Mouse (Mus musculus) intestine, embryonic 14.5 days (tissue): ENCODE results near the gene Pibf1. TPM values are rescaled to one million over a fixed set of nuclear protein-coding genes. Genes with fewer than 3 reads are reported as not detected.

Source experiments
- ATAC-seq: fragments of 200-750 bp; cut with Nextera tagmentation; replicated peaks from 2 replicates; pipeline ENCODE4 v1.8.0; 2017; ENCODE audit warnings: low read depth, moderate number of reproducible peaks, moderate TSS enrichment, moderate library complexity; ENCODE audit not compliant: low FRiP score, low TSS enrichment
- DNase-seq: peaks from one replicate; pipeline ENCODE4 v3.0.0-alpha.2; 2018; ENCODE audit warnings: low spot score
- H3K27ac ChIP-seq: fragments of 300-500 bp; sonication (generic); 2 replicates; pipeline ENCODE4 v1.5.1; 2014; ENCODE audit warnings: low read depth, mild to moderate bottlenecking, control low read depth
- H3K27me3 ChIP-seq: fragments of 300-500 bp; sonication (generic); replicated peaks from 2 replicates; pipeline ENCODE4 v1.6.1; 2014; ENCODE audit warnings: low read length, control low read depth; ENCODE audit not compliant: control insufficient read depth, insufficient read depth
- H3K36me3 ChIP-seq: fragments of 300-500 bp; sonication (generic); 2 replicates; pipeline ENCODE4 v1.6.1; 2014; ENCODE audit warnings: low read length, control low read depth; ENCODE audit not compliant: control insufficient read depth, insufficient read depth
- H3K4me1 ChIP-seq: fragments of 300-500 bp; sonication (generic); replicated peaks from 2 replicates; pipeline ENCODE4 v1.6.1; 2014; ENCODE audit warnings: low read length, control low read depth, mixed read lengths; ENCODE audit not compliant: control insufficient read depth, insufficient read depth
- H3K4me2 ChIP-seq: fragments of 300-500 bp; sonication (generic); 2 replicates; pipeline ENCODE4 v1.6.1; 2014; ENCODE audit warnings: low read length
- H3K4me3 ChIP-seq: fragments of 300-500 bp; sonication (generic); 2 replicates; pipeline ENCODE4 v1.5.1; 2014; ENCODE audit warnings: low read depth, low read length, control low read depth, mixed read lengths
- H3K9ac ChIP-seq: fragments of 300-500 bp; sonication (generic); 2 replicates; pipeline ENCODE4 v1.6.1; 2014; ENCODE audit warnings: mild to moderate bottlenecking, low read length
- H3K9me3 ChIP-seq: fragments of 300-500 bp; sonication (generic); 2 replicates; pipeline ENCODE4 v1.6.1; 2016; ENCODE audit warnings: low read length, control low read depth; ENCODE audit not compliant: control insufficient read depth
- WGBS: fragments of 180-500 bp; shearing (Covaris S2); extraction: QIAGEN DNeasy Blood & Tissue Kit; methylation state at CpG from one replicate; pipeline ENCODE4 v1.1.7; 2014; 5-methylcytosine and 5-hydroxymethylcytosine counted together
- polyA plus RNA-seq: library from polyadenylated mRNA; unstranded; fragments of >200 nt; fragmentation: Nextera tagmentation; extraction: Ambion mirVana; gene quantifications from 2 replicates; pipeline ENCODE4 v1.2.1, GENCODE M21; 2014

The Pibf1 gene
- polyA plus RNA-seq, 1 experiment from 2014 or later, result 17.7 TPM

GRCm38 (mm10) chr14:99104542-99105123 is 5.4 kb downstream of the Pibf1 start:
- H3K4me1 ChIP-seq, result no peaks in the 10 kb centered on the region; the same call in 1 of the 2 replicates
- H3K9ac ChIP-seq, result no peak overlapping the region
- H3K4me3 ChIP-seq, result no peak overlapping the region
- WGBS, result 90% methylated on average over 6 of the region's 6 CpGs
- DNase-seq (no peak), ATAC-seq (no peak)
- peaks cover 69% of the 10 kb centered on the region for H3K36me3 ChIP-seq
- no peak overlapping the region for H3K4me2 ChIP-seq
- H3K9me3 ChIP-seq, result no peaks in the 10 kb centered on the region
- H3K27ac ChIP-seq, result no peak overlapping the region
- no peaks in the 10 kb centered on the region for H3K27me3 ChIP-seq

- 87% methylated on average over 2 of the region's 2 CpGs for WGBS
- peaks cover 75% of the 10 kb centered on the region for H3K36me3 ChIP-seq
Observed at GRCm38 (mm10) chr14:99106671-99107070, 7.4 kb downstream of the Pibf1 start.

DNA sequence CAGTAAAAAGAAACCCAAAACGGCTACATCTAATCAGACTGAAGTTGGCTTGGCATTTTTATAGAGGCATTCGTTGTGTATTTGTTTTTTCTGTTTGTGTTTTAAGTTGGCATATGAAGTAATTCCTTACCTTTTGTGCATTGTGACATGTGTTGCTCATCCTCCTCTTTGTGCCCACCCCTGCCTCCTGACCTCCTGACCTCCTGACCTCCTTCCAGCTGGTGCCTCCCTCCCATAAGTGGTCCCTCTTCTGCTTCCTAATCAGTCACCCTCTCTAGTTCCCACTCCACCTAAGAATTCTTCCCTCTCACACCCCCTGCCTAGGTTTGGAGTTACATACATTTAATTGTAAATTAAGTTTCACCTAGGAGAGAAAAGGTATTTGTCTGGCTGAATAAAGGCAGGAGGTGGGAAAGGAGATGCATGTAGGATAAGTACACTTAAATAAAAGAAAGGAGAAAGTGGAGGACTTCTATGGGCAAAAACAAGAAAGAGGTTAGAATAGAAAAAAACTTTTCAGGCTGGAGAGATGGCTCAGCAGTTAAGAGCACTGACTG is 8.5 kb downstream of the Pibf1 start:
- H3K4me3 ChIP-seq, result no peak overlapping the region
- H3K4me1 ChIP-seq, result no peaks in the 10 kb centered on the region
- H3K4me2 ChIP-seq, result no peak overlapping the region
- no peak for ATAC-seq
- WGBS, result 80% methylated on average over 2 of the region's 2 CpGs
- H3K9me3 ChIP-seq, result no peaks in the 10 kb centered on the region
- H3K9ac ChIP-seq, result no peak overlapping the region
- H3K27ac ChIP-seq, result no peak overlapping the region
- H3K27me3 ChIP-seq, result no peaks in the 10 kb centered on the region
- DNase-seq, result no peak
- H3K36me3 ChIP-seq, result peaks cover 73% of the 10 kb centered on the region

More at GRCm38 (mm10) chr14:99106671-99107070, 7.4 kb downstream of the Pibf1 start:
- Histone ChIP-seq H3K27ac (no peak overlapping the region), H3K9me3 (no peaks in the 10 kb centered on the region), H3K4me1 (no peaks in the 10 kb centered on the region), H3K27me3 (no peaks in the 10 kb centered on the region), H3K4me3 (no peak overlapping the region), H3K4me2 (no peak overlapping the region), H3K9ac (no peak overlapping the region)
- ATAC-seq (no peak), DNase-seq (no peak)

DNA sequence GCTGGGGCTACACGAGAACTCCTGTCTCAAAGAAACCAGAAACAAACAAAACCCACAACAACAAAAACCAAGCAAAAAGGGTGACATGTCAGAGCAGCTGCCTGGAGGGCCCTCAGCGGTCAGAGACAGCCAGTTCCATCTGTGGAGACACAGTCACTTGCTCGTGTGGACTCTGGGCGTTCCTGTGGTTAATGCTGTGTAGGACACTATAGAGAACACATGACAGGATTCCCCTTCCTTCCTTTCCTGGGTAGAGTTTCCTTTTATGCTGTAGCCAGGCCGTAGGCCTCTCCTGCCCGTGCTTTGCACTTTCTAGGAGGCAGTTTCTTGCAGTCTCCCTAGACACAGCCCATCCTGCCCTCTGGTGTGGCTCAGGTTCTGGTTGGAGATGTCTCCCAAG is 9.5 kb downstream of the Pibf1 start:
- WGBS, result 84% methylated on average over 6 of the region's 6 CpGs
- H3K27ac ChIP-seq, result no peak overlapping the region
- peaks cover 75% of the 10 kb centered on the region for H3K36me3 ChIP-seq

DNA sequence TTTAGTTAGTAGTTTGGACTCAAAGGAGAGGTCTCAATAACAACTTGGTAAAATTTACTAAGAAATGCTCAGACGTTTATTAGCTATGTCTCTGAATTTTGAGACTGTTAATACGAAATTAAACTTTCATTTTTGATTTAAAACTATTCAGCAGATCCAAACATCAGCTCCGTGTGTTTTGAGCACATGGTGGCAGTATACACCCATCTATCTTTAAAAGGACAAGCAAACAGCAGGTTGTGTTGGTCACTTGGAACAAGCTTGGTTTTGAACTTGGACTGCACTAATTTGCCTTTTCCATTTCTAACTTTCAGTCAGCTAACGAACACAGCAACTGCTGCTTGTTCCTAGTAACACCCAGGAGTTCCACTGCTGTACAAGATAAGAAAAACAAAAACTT is 18.4 kb downstream of the Pibf1 start:
- Histone ChIP-seq H3K9ac (no peak overlapping the region), H3K27me3 (no peaks in the 10 kb centered on the region), H3K4me1 (no peaks in the 10 kb centered on the region), H3K9me3 (no peaks in the 10 kb centered on the region), H3K4me3 (no peak overlapping the region), H3K36me3 (peaks cover 43% of the 10 kb centered on the region), H3K27ac (no peak overlapping the region), H3K4me2 (no peak overlapping the region)
- ATAC-seq, result no peak
- WGBS, result 78% methylated on average over 4 of the region's 4 CpGs
- no peak for DNase-seq

More for the DNA sequence above, 9.5 kb downstream of the Pibf1 start:
- Histone ChIP-seq H3K4me2 (no peak overlapping the region), H3K27me3 (no peaks in the 10 kb centered on the region), H3K9ac (no peak overlapping the region), H3K4me1 (no peaks in the 10 kb centered on the region), H3K9me3 (no peaks in the 10 kb centered on the region), H3K4me3 (no peak overlapping the region)
- ATAC-seq (no peak), DNase-seq (no peak)

- ATAC-seq, result no peak
- 85% methylated on average over 11 of the region's 11 CpGs for WGBS
- Histone ChIP-seq H3K36me3 (peaks cover 14% of the 10 kb centered on the region; the same call in 1 of the 2 replicates), H3K9ac (no peak overlapping the region), H3K27ac (no peak overlapping the region), H3K27me3 (no peaks in the 10 kb centered on the region), H3K4me2 (no peak overlapping the region), H3K9me3 (no peaks in the 10 kb centered on the region), H3K4me3 (no peak overlapping the region), H3K4me1 (no peaks in the 10 kb centered on the region)
- no peak for DNase-seq
Observed at GRCm38 (mm10) chr14:99121584-99122339, 22.5 kb downstream of the Pibf1 start.

- H3K4me2 ChIP-seq, result no peak overlapping the region
- H3K9ac ChIP-seq, result no peak overlapping the region
- H3K9me3 ChIP-seq, result no peaks in the 10 kb centered on the region
- no peak overlapping the region for H3K4me3 ChIP-seq
- no peak for ATAC-seq
- H3K27ac ChIP-seq, result no peak overlapping the region
- no peak for DNase-seq
- no peaks in the 10 kb centered on the region for H3K27me3 ChIP-seq
- peaks cover 8% of the 10 kb centered on the region; the same call in 1 of the 2 replicates for H3K36me3 ChIP-seq
- H3K4me1 ChIP-seq, result no peaks in the 10 kb centered on the region
- 89% methylated on average over 4 of the region's 4 CpGs for WGBS
Observed at GRCm38 (mm10) chr14:99124076-99124475, 24.9 kb downstream of the Pibf1 start.

- Histone ChIP-seq H3K4me3 (no peak overlapping the region), H3K4me1 (no peaks in the 10 kb centered on the region), H3K36me3 (peaks cover 11% of the 10 kb centered on the region), H3K4me2 (no peak overlapping the region), H3K9me3 (no peaks in the 10 kb centered on the region), H3K9ac (no peak overlapping the region), H3K27ac (no peak overlapping the region), H3K27me3 (no peaks in the 10 kb centered on the region)
- 87% methylated on average over 4 of the region's 4 CpGs for WGBS
- DNase-seq (no peak), ATAC-seq (no peak)
Observed at GRCm38 (mm10) chr14:99126713-99127112, 27.5 kb downstream of the Pibf1 start.
